Mouse (Mus musculus): ENCODE data around the gene Grin3b. TPM values are rescaled to one million over a fixed set of nuclear protein-coding genes. Genes with fewer than 3 reads are reported as not detected.

Grin3b gene
- polyA plus RNA-seq, 1 experiment, result 0.91 TPM

DNA sequence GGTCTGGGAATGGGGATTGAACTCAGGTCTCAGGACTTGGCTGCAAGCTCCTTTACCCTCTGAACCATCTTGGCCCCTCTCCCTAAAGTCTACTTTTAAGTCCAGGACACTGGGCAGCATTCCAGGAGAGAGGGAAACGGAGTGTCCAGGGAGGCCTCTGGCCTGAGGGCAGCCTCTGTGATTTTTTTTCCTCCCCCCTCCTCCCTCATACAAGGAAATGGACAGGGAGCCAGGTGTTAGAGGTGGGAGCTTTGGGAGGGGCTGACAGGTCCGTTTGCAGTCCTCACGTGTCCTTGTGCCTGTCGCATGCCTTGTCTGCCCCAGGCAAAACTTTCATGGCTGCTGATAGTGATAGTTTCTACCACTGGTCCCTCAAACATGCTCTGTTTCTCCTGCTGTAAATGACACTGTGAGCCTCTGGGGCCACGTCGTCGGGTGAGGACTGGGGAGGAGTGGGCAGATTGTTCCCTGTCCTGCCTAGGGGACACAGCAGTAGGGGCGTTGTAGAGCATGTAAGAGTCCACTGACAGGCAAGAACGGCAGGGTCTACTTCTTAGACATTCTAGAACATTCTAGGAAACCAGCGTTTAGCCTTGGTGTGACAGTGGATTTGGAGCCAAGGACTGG lies 34.1 kb upstream of the Grin3b start:
- Histone ChIP-seq H3K4me1 (ENCODE audit: control insufficient read depth, insufficient read depth, low read length) (peaks cover 84% of the 10 kb centered on the region), H3K27ac (ENCODE audit: insufficient read depth, low read depth, low read length) (peak overlapping the region; percentile 41), H3K4me3 (ENCODE audit: insufficient read depth, low read length) (peak overlapping the region; percentile 19)
- TF ChIP-seq POLR2A (IDR thresholded peaks at IDR 0.05; ENCODE audit: borderline replicate concordance, low read depth, low read length), result no peak
- no peak for TF ChIP-seq CTCF (IDR thresholded peaks at IDR 0.05; ENCODE audit: low read depth, low read length)

DNA sequence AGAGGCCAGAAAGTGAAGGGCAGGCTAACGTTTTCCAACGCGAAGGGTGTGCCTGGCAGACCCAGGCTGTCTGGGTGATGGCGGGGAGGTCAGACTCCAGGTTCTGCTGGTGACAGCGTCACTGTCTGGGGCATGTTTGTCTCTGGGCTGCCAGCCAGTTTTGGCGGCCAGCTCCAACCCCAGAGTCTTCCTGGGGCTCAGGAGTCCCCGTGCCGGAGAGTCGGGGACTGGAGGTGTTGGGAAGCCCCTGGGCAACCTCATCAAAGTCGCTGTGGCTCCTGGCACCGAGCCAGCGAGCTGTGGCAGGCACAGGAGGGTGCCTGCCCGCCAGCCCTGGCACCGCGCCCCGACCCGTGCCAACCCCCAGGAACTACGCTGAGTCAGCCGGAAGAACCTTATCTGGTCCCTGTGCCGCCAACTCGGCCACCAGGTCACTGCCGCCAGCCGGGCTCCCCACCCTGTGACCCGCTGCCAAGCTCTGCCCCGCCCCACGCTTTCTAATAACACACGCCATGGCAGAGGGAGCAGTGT lies 33.5 kb upstream of the Grin3b start:
- Histone ChIP-seq H3K4me3 (ENCODE audit: insufficient read depth, low read length) (peak overlapping the region; percentile 19), H3K27ac (ENCODE audit: insufficient read depth, low read depth, low read length) (peak overlapping the region; percentile 41), H3K4me1 (ENCODE audit: control insufficient read depth, insufficient read depth, low read length) (peaks cover 84% of the 10 kb centered on the region)
- TF ChIP-seq CTCF (IDR thresholded peaks at IDR 0.05; ENCODE audit: low read depth, low read length) (no peak), POLR2A (IDR thresholded peaks at IDR 0.05; ENCODE audit: borderline replicate concordance, low read depth, low read length) (no peak)

DNA sequence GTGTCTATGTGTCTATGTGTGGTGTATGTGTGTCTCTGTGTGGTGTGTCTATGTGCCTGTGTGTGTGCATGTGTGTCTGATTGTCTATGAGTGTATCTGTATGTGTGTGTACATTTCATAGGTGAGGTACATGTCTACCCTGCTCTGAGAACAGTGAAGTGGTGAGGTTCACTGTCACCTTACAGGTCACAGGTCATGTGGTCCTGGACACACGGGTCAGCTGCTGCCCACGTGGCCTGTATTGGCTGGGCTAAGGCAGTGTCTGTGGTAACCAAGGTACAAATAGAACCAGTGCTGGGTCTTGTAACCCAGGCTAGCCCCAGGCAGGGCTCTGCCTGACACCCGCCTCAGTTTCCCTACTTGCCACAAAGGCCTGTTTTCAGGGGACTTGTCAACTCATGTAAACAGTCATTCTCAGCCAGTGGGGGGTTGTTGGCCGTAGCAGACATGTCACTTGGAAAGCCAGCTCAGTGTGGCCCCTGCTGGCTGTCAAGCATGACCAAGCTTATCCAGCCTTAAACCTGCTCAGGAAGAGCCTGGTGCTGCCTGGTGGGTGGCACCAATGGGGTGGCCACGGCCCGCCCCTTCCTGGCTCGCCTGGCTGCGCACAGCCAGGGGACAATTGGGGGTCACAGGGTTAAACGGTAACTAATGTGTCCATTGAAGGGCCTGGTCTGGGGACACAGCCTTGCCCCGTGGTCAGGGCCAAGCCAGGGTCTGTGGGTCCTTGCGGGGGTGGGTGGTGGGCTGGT lies 32.6 kb upstream of the Grin3b start:
- H3K27ac ChIP-seq (ENCODE audit: insufficient read depth, low read depth, low read length), result no peak overlapping the region
- H3K4me1 ChIP-seq (ENCODE audit: control insufficient read depth, insufficient read depth, low read length), result peaks cover 78% of the 10 kb centered on the region
- H3K4me3 ChIP-seq (ENCODE audit: insufficient read depth, low read length), result no peak overlapping the region
- no peak for TF ChIP-seq POLR2A (IDR thresholded peaks at IDR 0.05; ENCODE audit: borderline replicate concordance, low read depth, low read length)
- TF ChIP-seq CTCF (IDR thresholded peaks at IDR 0.05; ENCODE audit: low read depth, low read length), result no peak

DNA sequence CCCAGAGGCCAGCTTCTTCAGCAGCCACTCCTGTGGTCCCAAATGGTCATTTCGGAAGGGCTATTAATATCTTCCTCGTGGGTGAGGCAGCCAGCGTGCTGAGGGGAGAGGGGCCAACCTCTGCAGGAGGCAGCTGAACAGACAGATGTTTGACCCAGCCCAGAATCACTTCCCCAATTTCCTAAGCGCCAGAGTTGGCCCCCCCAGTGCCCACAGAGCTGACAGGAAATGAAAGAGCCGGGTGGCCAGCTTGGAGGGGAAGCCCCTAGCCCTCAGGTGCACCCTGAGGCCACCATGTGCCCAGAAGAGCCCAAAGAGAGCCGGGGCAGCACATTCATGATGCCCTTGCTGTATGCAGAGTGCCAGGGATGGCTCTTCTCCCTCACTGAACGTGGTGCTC lies 29.8 kb upstream of the Grin3b start:
- peak overlapping the region; percentile 29; the same call in 1 of the 2 replicates for H3K4me3 ChIP-seq (ENCODE audit: insufficient read depth, low read length)
- TF ChIP-seq CTCF (IDR thresholded peaks at IDR 0.05; ENCODE audit: low read depth, low read length) (no peak), POLR2A (IDR thresholded peaks at IDR 0.05; ENCODE audit: borderline replicate concordance, low read depth, low read length) (no peak)
- peaks cover 57% of the 10 kb centered on the region for H3K4me1 ChIP-seq (ENCODE audit: control insufficient read depth, insufficient read depth, low read length)
- H3K27ac ChIP-seq (ENCODE audit: insufficient read depth, low read depth, low read length), result peak overlapping the region; percentile 82

DNA sequence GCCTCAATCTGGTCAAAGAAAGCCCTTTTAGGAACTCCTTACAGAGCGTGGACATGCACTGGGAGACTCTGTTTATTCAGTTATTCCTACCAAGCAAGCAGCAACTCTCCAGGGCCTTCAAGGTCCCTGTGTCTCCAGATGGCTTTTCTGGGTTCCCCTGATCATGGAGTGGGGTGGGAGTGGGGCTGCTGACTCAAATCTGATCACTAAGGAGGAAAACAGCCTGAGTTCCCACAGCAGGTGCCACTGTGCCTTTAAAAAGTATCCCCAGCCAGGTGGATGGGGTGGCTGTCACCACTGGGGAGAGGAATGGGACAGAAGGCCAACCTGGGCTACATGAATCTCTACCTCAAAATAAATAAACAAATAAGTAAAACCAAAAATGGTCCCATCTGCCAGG lies 27.5 kb upstream of the Grin3b start:
- no peak overlapping the region for H3K4me3 ChIP-seq (ENCODE audit: insufficient read depth, low read length)
- no peak overlapping the region for H3K27ac ChIP-seq (ENCODE audit: insufficient read depth, low read depth, low read length)
- TF ChIP-seq POLR2A (IDR thresholded peaks at IDR 0.05; ENCODE audit: borderline replicate concordance, low read depth, low read length), result no peak
- no peak for TF ChIP-seq CTCF (IDR thresholded peaks at IDR 0.05; ENCODE audit: low read depth, low read length)
- peaks cover 46% of the 10 kb centered on the region for H3K4me1 ChIP-seq (ENCODE audit: control insufficient read depth, insufficient read depth, low read length)

DNA sequence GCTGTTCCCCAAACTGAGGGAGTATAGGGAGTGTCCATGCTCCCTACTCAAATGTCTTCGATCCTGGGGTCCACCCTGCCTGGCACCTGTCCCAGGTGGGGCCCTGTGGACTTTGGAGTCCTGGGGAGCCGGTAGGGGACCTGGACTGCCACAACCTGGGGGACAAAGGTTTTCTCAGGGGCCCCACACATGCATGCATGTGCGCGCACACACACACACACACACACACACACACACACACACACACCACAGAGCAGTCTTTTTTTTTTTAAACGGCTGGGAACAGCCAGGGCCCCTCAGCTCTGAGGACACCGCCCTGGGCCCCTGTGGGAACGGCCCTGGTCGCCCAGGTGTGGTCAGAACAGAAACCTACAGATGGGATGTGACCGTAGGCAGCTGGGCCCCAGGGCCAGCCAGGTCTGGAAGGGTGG lies 27.0 kb upstream of the Grin3b start:
- Histone ChIP-seq H3K4me1 (ENCODE audit: control insufficient read depth, insufficient read depth, low read length) (peaks cover 41% of the 10 kb centered on the region), H3K4me3 (ENCODE audit: insufficient read depth, low read length) (no peak overlapping the region), H3K27ac (ENCODE audit: insufficient read depth, low read depth, low read length) (no peak overlapping the region)
- no peak for TF ChIP-seq CTCF (IDR thresholded peaks at IDR 0.05; ENCODE audit: low read depth, low read length)

DNA sequence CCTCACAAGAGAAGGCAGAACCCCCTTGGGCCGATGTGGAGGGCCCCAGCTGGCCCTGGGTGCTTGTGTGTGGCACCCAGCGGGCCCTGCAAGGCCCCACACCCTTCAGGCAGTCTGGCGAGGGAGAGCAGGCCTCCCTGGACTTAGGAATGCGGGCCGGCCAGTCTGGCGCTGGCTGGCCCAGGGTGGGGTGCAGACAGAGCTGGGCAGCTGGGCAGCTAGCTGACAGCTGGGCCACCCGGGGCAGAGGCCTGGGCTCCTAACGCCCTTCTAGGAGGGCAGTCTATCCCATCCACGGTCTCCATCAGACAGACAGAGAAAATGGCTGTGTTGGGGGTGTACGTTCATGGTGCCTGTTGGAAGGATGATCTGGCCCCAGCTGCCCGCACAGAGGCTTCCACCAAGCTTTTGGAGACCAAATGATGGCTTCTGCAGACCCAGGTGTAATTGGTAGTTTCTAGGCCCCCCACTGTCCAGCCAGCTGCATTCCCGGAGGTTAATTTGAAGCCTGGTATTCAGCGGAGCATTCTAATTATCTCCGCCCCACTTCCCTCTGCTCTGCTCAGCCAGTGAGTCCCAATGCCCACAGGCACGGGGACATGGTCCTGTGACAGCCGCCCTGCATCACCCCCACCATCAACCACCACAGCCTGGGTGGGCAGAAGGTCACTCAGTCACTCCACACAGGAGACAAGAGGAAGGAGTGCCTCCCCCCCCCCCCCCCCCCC lies 24.8 kb upstream of the Grin3b start:
- TF ChIP-seq CTCF (IDR thresholded peaks at IDR 0.05; ENCODE audit: low read depth, low read length) (no peak), POLR2A (IDR thresholded peaks at IDR 0.05; ENCODE audit: borderline replicate concordance, low read depth, low read length) (no peak)
- H3K4me1 ChIP-seq (ENCODE audit: control insufficient read depth, insufficient read depth, low read length), result peaks cover 23% of the 10 kb centered on the region
- no peak overlapping the region for H3K27ac ChIP-seq (ENCODE audit: insufficient read depth, low read depth, low read length)
- no peak overlapping the region for H3K4me3 ChIP-seq (ENCODE audit: insufficient read depth, low read length)

DNA sequence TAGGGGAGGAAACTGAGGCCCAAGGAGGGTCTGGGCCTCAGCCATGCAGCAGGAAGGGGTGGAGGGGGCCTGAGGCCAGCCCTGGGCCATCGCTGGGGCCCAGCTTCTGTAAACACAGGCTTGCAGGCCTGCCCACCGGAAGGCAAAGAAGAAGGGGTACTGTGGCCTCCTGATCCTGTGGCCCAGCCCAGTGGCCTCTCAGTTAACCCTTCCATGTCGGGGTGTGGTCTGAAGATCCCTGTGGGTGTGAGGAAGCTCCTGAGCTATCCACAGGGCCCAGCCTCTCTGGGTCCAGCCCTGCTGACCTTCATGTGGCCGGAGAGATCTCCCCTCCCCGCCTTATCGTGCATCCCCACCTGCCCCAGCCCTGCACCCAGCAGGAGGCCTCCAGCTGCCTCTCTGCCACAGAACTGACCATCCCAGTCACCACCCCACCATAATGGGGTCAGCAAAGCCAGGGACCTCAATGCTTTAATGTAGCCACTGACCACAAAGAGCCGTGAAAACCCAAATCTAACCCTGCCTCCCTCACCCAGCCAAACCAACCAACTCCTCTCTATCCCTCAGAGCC lies 23.7 kb upstream of the Grin3b start:
- Histone ChIP-seq H3K4me1 (ENCODE audit: control insufficient read depth, insufficient read depth, low read length) (peaks cover 13% of the 10 kb centered on the region), H3K4me3 (ENCODE audit: insufficient read depth, low read length) (no peak overlapping the region), H3K27ac (ENCODE audit: insufficient read depth, low read depth, low read length) (no peak overlapping the region)
- TF ChIP-seq CTCF (IDR thresholded peaks at IDR 0.05; ENCODE audit: low read depth, low read length) (no peak), POLR2A (IDR thresholded peaks at IDR 0.05; ENCODE audit: borderline replicate concordance, low read depth, low read length) (no peak)

DNA sequence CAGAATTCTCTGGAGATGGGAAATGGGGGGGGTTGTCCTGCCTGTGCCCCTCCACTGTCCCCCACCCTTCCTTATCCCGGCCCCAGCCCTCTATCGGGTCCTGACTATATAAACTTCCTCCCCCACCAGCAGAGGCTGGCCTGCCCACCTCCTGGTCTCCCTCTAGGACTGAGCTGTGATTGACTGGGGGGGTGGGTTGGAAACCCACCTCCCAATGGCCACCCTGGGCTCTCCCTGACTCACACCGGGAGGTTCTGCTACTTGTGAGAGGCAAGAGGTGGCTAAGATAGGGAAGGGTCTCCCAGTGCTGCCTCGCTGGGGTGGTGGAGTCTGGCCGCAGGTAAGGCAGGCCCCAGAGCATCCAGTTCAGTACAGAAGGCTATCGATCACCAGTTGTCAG lies 23.0 kb upstream of the Grin3b start:
- H3K27ac ChIP-seq (ENCODE audit: insufficient read depth, low read depth, low read length), result no peak overlapping the region
- H3K4me3 ChIP-seq (ENCODE audit: insufficient read depth, low read length), result no peak overlapping the region
- no peak for TF ChIP-seq POLR2A (IDR thresholded peaks at IDR 0.05; ENCODE audit: borderline replicate concordance, low read depth, low read length)
- no peak for TF ChIP-seq CTCF (IDR thresholded peaks at IDR 0.05; ENCODE audit: low read depth, low read length)
- H3K4me1 ChIP-seq (ENCODE audit: control insufficient read depth, insufficient read depth, low read length), result peaks cover 10% of the 10 kb centered on the region
